ENCODE assay signal across 23 mouse cellular contexts in genomic region chr6:108132268-108132935, GRCm38 (mm10).
"Had no signal": no experiment of that assay in that cellular context is flagged by ENCODE, and none has a peak within 500 bp of the region (broad histone marks: within the 10 kb centered on the region; RNA-seq: fewer than 3 reads in every experiment).

No protein-coding gene starts in this region.

- H3K4me1 ChIP-seq: kidney, embryonic 15.5 days; limb, embryonic 12.5 days; limb, embryonic 15.5 days; midbrain, embryonic 10.5 days; midbrain, embryonic 13.5 days; neural tube, embryonic 13.5 days had no signal

- H3K27ac ChIP-seq: kidney, embryonic 15.5 days; limb, embryonic 12.5 days; limb, embryonic 15.5 days; liver, embryonic 14.5 days; macrophage; midbrain, embryonic 10.5 days; midbrain, embryonic 13.5 days; neural tube, embryonic 13.5 days; stomach, postnatal 0 days had no signal

- H3K4me3 ChIP-seq: kidney, embryonic 15.5 days; limb, embryonic 12.5 days; limb, embryonic 15.5 days; midbrain, embryonic 10.5 days; midbrain, embryonic 13.5 days; myocyte; neural tube, embryonic 13.5 days had no signal

- ATAC-seq: liver, postnatal 0 days; lung, postnatal 0 days; midbrain, embryonic 13.5 days; midbrain, embryonic 16.5 days had no signal

- DNase-seq: kidney, adult 8-10 months; kidney, postnatal 10 days; left cerebral cortex, postnatal 4 days; liver, postnatal 0 days; lung, embryonic 14.5 days; retina, postnatal 1 day; right cerebral cortex, postnatal 14 days; right cerebral cortex, postnatal 4 days; thymus, adult 2 months; thymus, postnatal 14 days; thymus, postnatal 4 days had no signal
